In the genomic region with DNA sequence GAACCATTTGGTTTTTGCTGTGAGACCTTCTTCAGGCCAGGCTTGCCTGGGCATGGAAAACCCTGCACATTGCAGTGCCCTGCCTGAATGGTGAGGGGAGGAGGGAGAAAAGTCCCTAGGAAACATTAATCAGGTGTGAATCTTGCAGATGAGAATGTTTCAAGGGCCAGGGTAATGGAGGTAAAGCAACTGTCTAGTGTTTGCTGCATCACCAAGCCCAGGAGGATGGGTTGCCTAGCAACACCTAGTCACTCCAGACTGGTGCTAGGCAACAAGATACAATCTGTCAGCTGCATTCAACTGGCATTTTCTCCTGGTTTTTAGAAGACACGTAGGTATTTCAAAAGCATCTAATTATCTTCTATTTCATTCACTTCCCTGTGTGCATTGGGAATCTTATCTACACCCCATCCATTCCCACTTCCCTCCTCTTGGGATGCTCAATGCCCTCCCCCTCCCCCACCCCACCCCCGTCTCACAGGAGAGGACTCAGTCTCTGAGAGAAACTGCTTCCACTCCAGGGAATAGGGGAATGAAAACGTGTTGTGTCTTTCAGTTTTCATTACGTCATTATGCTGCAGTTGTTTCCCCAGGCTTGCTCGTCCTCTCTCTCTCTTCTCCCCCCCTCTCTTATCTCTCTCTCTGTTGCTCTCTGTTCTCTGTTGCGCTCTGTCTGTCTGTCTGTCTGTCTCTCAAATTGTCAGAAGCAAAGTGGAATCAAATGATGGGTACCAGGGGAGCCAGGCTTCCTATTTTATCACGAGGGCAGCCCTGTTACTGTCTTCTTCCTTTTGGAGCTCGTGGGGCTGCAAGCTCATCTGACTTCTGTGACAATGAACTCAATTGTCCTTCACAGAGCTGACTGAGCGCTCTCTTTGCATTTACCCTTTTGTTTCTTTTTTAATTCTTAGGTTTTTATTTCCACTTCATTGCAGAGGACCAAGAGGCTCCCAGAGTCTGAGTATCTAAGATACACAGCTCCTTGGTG, we compare ENCODE assay signal across 10 mouse cellular contexts. TPM values are rescaled to one million over a fixed set of nuclear protein-coding genes. Genes with fewer than 3 reads are reported as not detected.
DNase-seq lines count a peak whose midpoint lies in the region; ATAC-seq lines count a peak whose summit lies in the region.
"Had no signal": no experiment of that assay in that cellular context is flagged by ENCODE, and none has a peak within 500 bp of the region (broad histone marks: within the 10 kb centered on the region; RNA-seq: fewer than 3 reads in every experiment).

No protein-coding gene starts in this region.

- H3K36me3 ChIP-seq in heart, embryonic 13.5 days, result no peaks in the 10 kb centered on the region
- no peaks in the 10 kb centered on the region for H3K36me3 ChIP-seq in heart, embryonic 11.5 days (ENCODE audit: control insufficient read depth, insufficient read depth, low read length)
- no peaks in the 10 kb centered on the region for H3K36me3 ChIP-seq in hindbrain, embryonic 14.5 days (replicated peaks; ENCODE audit: control insufficient read depth, insufficient read depth)
- no peaks in the 10 kb centered on the region for H3K36me3 ChIP-seq in midbrain, embryonic 10.5 days
- H3K36me3 ChIP-seq in stomach, embryonic 15.5 days, result no peaks in the 10 kb centered on the region
- H3K36me3 ChIP-seq: limb, embryonic 12.5 days had no signal

- no peak overlapping the region for H3K4me2 ChIP-seq in heart, embryonic 13.5 days
- H3K4me2 ChIP-seq in heart, embryonic 11.5 days, result no peak overlapping the region
- H3K4me2 ChIP-seq in hindbrain, embryonic 14.5 days (replicated peaks), result peak overlapping the region; percentile 35
- no peak overlapping the region for H3K4me2 ChIP-seq in stomach, embryonic 15.5 days
- H3K4me2 ChIP-seq: limb, embryonic 12.5 days had no signal

- no peak overlapping the region for H3K27ac ChIP-seq in heart, embryonic 13.5 days (replicated peaks)
- H3K27ac ChIP-seq in heart, embryonic 11.5 days (ENCODE audit: low read depth, low read length), result no peak overlapping the region
- peak overlapping the region; percentile 93 for H3K27ac ChIP-seq in hindbrain, embryonic 14.5 days
- H3K27ac ChIP-seq in midbrain, embryonic 10.5 days (replicated peaks), result peak overlapping the region; percentile 73
- H3K27ac ChIP-seq in stomach, embryonic 15.5 days, result no peak overlapping the region
- H3K27ac ChIP-seq: limb, embryonic 12.5 days had no signal

- H3K4me1 ChIP-seq in heart, embryonic 13.5 days, result peaks cover 7% of the 10 kb centered on the region
- H3K4me1 ChIP-seq in heart, embryonic 11.5 days (ENCODE audit: control insufficient read depth, insufficient read depth, low read length), result no peaks in the 10 kb centered on the region; the same call in 1 of the 2 replicates
- H3K4me1 ChIP-seq in hindbrain, embryonic 14.5 days (replicated peaks; ENCODE audit: control insufficient read depth, insufficient read depth, low read length), result peaks cover 28% of the 10 kb centered on the region
- peaks cover 21% of the 10 kb centered on the region for H3K4me1 ChIP-seq in midbrain, embryonic 10.5 days
- no peaks in the 10 kb centered on the region for H3K4me1 ChIP-seq in stomach, embryonic 15.5 days
- H3K4me1 ChIP-seq: limb, embryonic 12.5 days had no signal

- WGBS in heart, embryonic 13.5 days, result 20% methylated on average over 9 of the region's 9 CpGs
- WGBS in heart, embryonic 11.5 days (ENCODE audit: insufficient replicate concordance), result 21% methylated on average over 9 of the region's 9 CpGs
- WGBS in hindbrain, embryonic 14.5 days, result 10% methylated on average over 9 of the region's 9 CpGs
- 21% methylated on average over 9 of the region's 9 CpGs for WGBS in midbrain, embryonic 10.5 days
- WGBS in stomach, embryonic 15.5 days, result 38% methylated on average over 9 of the region's 9 CpGs

- peak; percentile 25; the same call in 1 of the 2 replicates for ATAC-seq in heart, embryonic 13.5 days (ENCODE audit: extremely low read depth, insufficient number of reproducible peaks, low FRiP score, low TSS enrichment)
- ATAC-seq in heart, embryonic 11.5 days (replicated peaks; ENCODE audit: insufficient number of reproducible peaks, low FRiP score, low TSS enrichment), result no peak
- peak; percentile 98 for ATAC-seq in hindbrain, embryonic 14.5 days (ENCODE audit: low FRiP score)
- ATAC-seq in stomach, embryonic 15.5 days (ENCODE audit: insufficient read depth, low FRiP score, low read depth), result peak; percentile 47; the same call in 1 of the 2 replicates

- no peaks in the 10 kb centered on the region for H3K27me3 ChIP-seq in heart, embryonic 13.5 days (replicated peaks)
- no peaks in the 10 kb centered on the region for H3K27me3 ChIP-seq in heart, embryonic 11.5 days (ENCODE audit: control insufficient read depth, insufficient read depth, low read length)
- no peaks in the 10 kb centered on the region for H3K27me3 ChIP-seq in hindbrain, embryonic 14.5 days (ENCODE audit: control insufficient read depth, insufficient read depth, low read length)
- no peaks in the 10 kb centered on the region for H3K27me3 ChIP-seq in midbrain, embryonic 10.5 days (ENCODE audit: low read depth, poor library complexity, severe bottlenecking)
- H3K27me3 ChIP-seq in stomach, embryonic 15.5 days (replicated peaks), result no peaks in the 10 kb centered on the region
- H3K27me3 ChIP-seq: limb, embryonic 12.5 days had no signal

- H3K4me3 ChIP-seq in heart, embryonic 13.5 days, result no peak overlapping the region
- H3K4me3 ChIP-seq in heart, embryonic 11.5 days (ENCODE audit: low read depth, low read length), result no peak overlapping the region
- H3K4me3 ChIP-seq in hindbrain, embryonic 14.5 days (replicated peaks; ENCODE audit: low read length), result no peak overlapping the region
- H3K4me3 ChIP-seq in midbrain, embryonic 10.5 days, result peak overlapping the region; percentile 2; the same call in 1 of the 2 replicates
- H3K4me3 ChIP-seq in stomach, embryonic 15.5 days (replicated peaks), result no peak overlapping the region
- H3K4me3 ChIP-seq: limb, embryonic 12.5 days had no signal

- DNase-seq in hindbrain, embryonic 14.5 days (ENCODE audit: low spot score), result peak; percentile 84
- peak; percentile 56 for DNase-seq in midbrain, embryonic 10.5 days (ENCODE audit: low spot score)
- DNase-seq in adrenal gland, adult 8-10 months, result no peak
- no peak for DNase-seq in urinary bladder, postnatal 10 days (ENCODE audit: low spot score)
- DNase-seq in kidney, adult 11 months, result no peak
- DNase-seq: cerebellum, postnatal 36 days had no signal

- H3K9me3 ChIP-seq in heart, embryonic 13.5 days, result 0 out of 2 replicates have a peak, but pooled peaks cover 3% of the 10 kb centered on the region
- H3K9me3 ChIP-seq in heart, embryonic 11.5 days (replicated peaks; ENCODE audit: control insufficient read depth, low read length), result 0 out of 2 replicates have a peak, but pooled peaks cover 2% of the 10 kb centered on the region
- no peaks in the 10 kb centered on the region for H3K9me3 ChIP-seq in hindbrain, embryonic 14.5 days (ENCODE audit: control insufficient read depth, low read length)
- H3K9me3 ChIP-seq in midbrain, embryonic 10.5 days (replicated peaks), result peaks cover 5% of the 10 kb centered on the region; the same call in 1 of the 2 replicates
- no peaks in the 10 kb centered on the region for H3K9me3 ChIP-seq in stomach, embryonic 15.5 days

- no peak overlapping the region for H3K9ac ChIP-seq in heart, embryonic 13.5 days
- H3K9ac ChIP-seq in heart, embryonic 11.5 days (ENCODE audit: low read depth, low read length), result no peak overlapping the region
- peak overlapping the region; percentile 30 for H3K9ac ChIP-seq in hindbrain, embryonic 14.5 days
- H3K9ac ChIP-seq in stomach, embryonic 15.5 days, result no peak overlapping the region
- H3K9ac ChIP-seq: limb, embryonic 12.5 days had no signal

RNA-seq across cellular contexts. Expression of a gene that starts 46.1 kb away (rescaled TPM):
- polyA plus RNA-seq in heart, embryonic 13.5 days (2015; fragmentation: Nextera tagmentation; extraction: Ambion mirVana), result 0.25 and 0.43 TPM in 2 replicates
- 0.46 and 0.66 TPM in 2 replicates for polyA plus RNA-seq in heart, embryonic 11.5 days (2014; fragmentation: Nextera tagmentation; extraction: Ambion mirVana)
- 1.2 and 1.9 TPM in 2 replicates for polyA plus RNA-seq in hindbrain, embryonic 14.5 days (2014; fragmentation: Nextera tagmentation; extraction: Ambion mirVana)
- 0.09 and 0.39 TPM in 2 replicates for polyA plus RNA-seq in midbrain, embryonic 10.5 days (2016; fragmentation: Nextera tagmentation; extraction: Ambion mirVana)
- 0.13 and 0.14 TPM in 2 replicates for polyA plus RNA-seq in stomach, embryonic 15.5 days (2015; fragmentation: Nextera tagmentation; extraction: Ambion mirVana)
- under 1 TPM in 2 of 4 experiments, not detected in 2; 0.13 to 0.17 TPM for total RNA-seq in adrenal gland, adult 8-10 months (2022)

Comparison
In these comparisons a context has a peak if more than half of its experiments do, and no peak if none do; other contexts are left out.
1. H3K27ac ChIP-seq: peak in hindbrain, embryonic 14.5 days (single experiment) and midbrain, embryonic 10.5 days (single experiment); none in heart, embryonic 13.5 days (single experiment), heart, embryonic 11.5 days (single experiment) and stomach, embryonic 15.5 days (single experiment).
2. DNase-seq: peak in hindbrain, embryonic 14.5 days (single experiment) and midbrain, embryonic 10.5 days (single experiment); none in adrenal gland, adult 8-10 months (single experiment), urinary bladder, postnatal 10 days (single experiment) and kidney, adult 11 months (single experiment).